Mouse (Mus musculus) megakaryocyte-erythroid progenitor cell, adult 5-6 weeks (primary cell): Measurements from ENCODE around the gene Xrra1. TPM values are rescaled to one million over a fixed set of nuclear protein-coding genes. Genes with fewer than 3 reads are reported as not detected.

Experiments
- total RNA-seq, 2 experiments: library from RNA; stranded (forward) in 1 of 2; stranded (reverse) in 1 of 2; fragments of 200-1000, 215-1000 nt in 1 of 2; fragments of >200 nt in 1 of 2; fragmentation: Nextera tagmentation in 1 of 2; gene quantifications; 2 replicates each; pipeline ENCODE4 v1.2.3; 2014 to 2017

The Xrra1 gene
- total RNA-seq, 2 experiments from 2014 or later = 0.07 TPM; not detected in 1

Other genes starting within 250 kb of the Xrra1 start
- gene Tpbgl, start 232.0 kb upstream of the Xrra1 start, total RNA-seq (2014; fragmentation: Nextera tagmentation) = 0.35 TPM in 1 of 2 replicates, not detected in the other
- gene Tpbgl, start 232.0 kb upstream of the Xrra1 start, total RNA-seq (2017) = 0.05 TPM in 1 of 2 replicates, not detected in the other
- gene Slco2b1, start 147.8 kb upstream of the Xrra1 start, total RNA-seq (2014; fragmentation: Nextera tagmentation) = 0.64 TPM in 1 of 2 replicates, not detected in the other
- 0.11 TPM in 1 of 2 replicates, not detected in the other for gene Slco2b1, start 147.8 kb upstream of the Xrra1 start, total RNA-seq (2017)
- not detected in 2 replicates for gene Olfr520, start 128.8 kb upstream of the Xrra1 start, total RNA-seq (2014; fragmentation: Nextera tagmentation)
- not detected in 2 replicates for gene Olfr520, start 128.8 kb upstream of the Xrra1 start, total RNA-seq (2017)
- not detected in 2 replicates for gene Olfr521, start 95.6 kb upstream of the Xrra1 start, total RNA-seq (2014; fragmentation: Nextera tagmentation)
- not detected in 2 replicates for gene Olfr521, start 95.6 kb upstream of the Xrra1 start, total RNA-seq (2017)
- 3.9 and 8.1 TPM in 2 replicates for gene Neu3, start 30.7 kb upstream of the Xrra1 start, total RNA-seq (2014; fragmentation: Nextera tagmentation)
- 3.9 and 5.8 TPM in 2 replicates for gene Neu3, start 30.7 kb upstream of the Xrra1 start, total RNA-seq (2017)
- gene Spcs2, start 4.3 kb downstream of the Xrra1 start, total RNA-seq (2014; fragmentation: Nextera tagmentation) = 93.4 and 132 TPM in 2 replicates
- 136 and 153 TPM in 2 replicates for gene Spcs2, start 4.3 kb downstream of the Xrra1 start, total RNA-seq (2017)
- gene Rnf169, start 121.3 kb downstream of the Xrra1 start, total RNA-seq (2014; fragmentation: Nextera tagmentation) = 5.3 and 10.4 TPM in 2 replicates
- 7.8 and 14.8 TPM in 2 replicates for gene Rnf169, start 121.3 kb downstream of the Xrra1 start, total RNA-seq (2017)
- not detected in 2 replicates for gene Chrdl2, start 147.1 kb downstream of the Xrra1 start, total RNA-seq (2014; fragmentation: Nextera tagmentation)
- gene Chrdl2, start 147.1 kb downstream of the Xrra1 start, total RNA-seq (2017) = not detected in 2 replicates